In genomic region chr14:54258131-54258670, GRCm38 (mm10) we compare ENCODE assay signal across 11 mouse cellular contexts. TPM values are rescaled to one million over a fixed set of nuclear protein-coding genes. Genes with fewer than 3 reads are reported as not detected.
DNase-seq lines count a peak whose midpoint lies in the region; ATAC-seq and TF ChIP-seq lines count a peak whose summit lies in the region.
"Had no signal": no experiment of that assay in that cellular context is flagged by ENCODE, and none has a peak within 500 bp of the region (broad histone marks: within the 10 kb centered on the region; RNA-seq: fewer than 3 reads in every experiment).

No protein-coding gene starts in this region.

- no peak overlapping the region for H3K9ac ChIP-seq in lung, embryonic 14.5 days
- no peak overlapping the region for H3K9ac ChIP-seq in intestine, postnatal 0 days (ENCODE audit: low read depth, low read length)
- H3K9ac ChIP-seq in neural tube, embryonic 15.5 days (replicated peaks), result no peak overlapping the region

- TF ChIP-seq CTCF in lung, embryonic 14.5 days (IDR thresholded peaks at IDR 0.05; ENCODE audit: low read depth), result no peak
- no peak for TF ChIP-seq CTCF in intestine, postnatal 0 days (IDR thresholded peaks at IDR 0.05; ENCODE audit: low read depth)

- H3K9me3 ChIP-seq in lung, embryonic 14.5 days (ENCODE audit: low read depth, low read length), result no peaks in the 10 kb centered on the region
- H3K9me3 ChIP-seq in intestine, postnatal 0 days (ENCODE audit: control insufficient read depth), result no peaks in the 10 kb centered on the region
- no peaks in the 10 kb centered on the region for H3K9me3 ChIP-seq in neural tube, embryonic 15.5 days (replicated peaks)

- H3K4me2 ChIP-seq in lung, embryonic 14.5 days, result peak overlapping the region; percentile 70
- peak overlapping the region; percentile 83 for H3K4me2 ChIP-seq in intestine, postnatal 0 days (replicated peaks; ENCODE audit: low read depth)
- H3K4me2 ChIP-seq in neural tube, embryonic 15.5 days, result peak overlapping the region; percentile 85

- WGBS in lung, embryonic 14.5 days, result 43% methylated on average over 7 of the region's 7 CpGs
- WGBS in intestine, postnatal 0 days, result 49% methylated on average over 7 of the region's 7 CpGs
- WGBS in neural tube, embryonic 15.5 days, result 71% methylated on average over 7 of the region's 7 CpGs

- no peaks in the 10 kb centered on the region for H3K27me3 ChIP-seq in lung, embryonic 14.5 days (ENCODE audit: insufficient read depth, low read length)
- H3K27me3 ChIP-seq in intestine, postnatal 0 days (replicated peaks; ENCODE audit: control insufficient read depth, insufficient read depth, low read length), result no peaks in the 10 kb centered on the region
- H3K27me3 ChIP-seq in neural tube, embryonic 15.5 days (replicated peaks), result no peaks in the 10 kb centered on the region

- ATAC-seq in lung, embryonic 14.5 days (ENCODE audit: insufficient read depth), result no peak
- no peak for ATAC-seq in intestine, postnatal 0 days
- ATAC-seq in neural tube, embryonic 15.5 days (ENCODE audit: low FRiP score), result no peak

- DNase-seq in adrenal gland, adult 2 months, result peak; percentile 10
- DNase-seq in adrenal gland, postnatal 14 days, result no peak
- DNase-seq in lung, embryonic 14.5 days, result no peak
- no peak for DNase-seq in lung, postnatal 36 days
- no peak for DNase-seq in frontal cortex, postnatal 10 days (ENCODE audit: low spot score in 2 of 2)
- DNase-seq in left cerebral cortex, postnatal 10 days (ENCODE audit: extremely low spot score in 1 of 2, low spot score in 2 of 2), result no peak

- H3K27ac ChIP-seq in lung, embryonic 14.5 days (ENCODE audit: low read depth), result no peak overlapping the region
- no peak overlapping the region for H3K27ac ChIP-seq in intestine, postnatal 0 days (ENCODE audit: low read depth, low read length)
- H3K27ac ChIP-seq in neural tube, embryonic 15.5 days (replicated peaks), result no peak overlapping the region
- H3K27ac ChIP-seq: left cerebral cortex, adult 2 months had no signal

- H3K4me3 ChIP-seq in lung, embryonic 14.5 days (ENCODE audit: low read depth, low read length), result no peak overlapping the region
- peak overlapping the region; percentile 66 for H3K4me3 ChIP-seq in intestine, postnatal 0 days (ENCODE audit: low read depth, low read length)
- no peak overlapping the region; the same call in 1 of the 2 replicates for H3K4me3 ChIP-seq in neural tube, embryonic 15.5 days (replicated peaks)

- intact Hi-C loops in left cerebral cortex, postnatal 10 days (cut with DNase I), result no loop called here

- 0 out of 2 replicates have a peak, but pooled peaks cover 5% of the 10 kb centered on the region for H3K36me3 ChIP-seq in lung, embryonic 14.5 days (ENCODE audit: insufficient read depth)
- peaks cover 9% of the 10 kb centered on the region for H3K36me3 ChIP-seq in intestine, postnatal 0 days (ENCODE audit: control insufficient read depth, insufficient read depth)
- H3K36me3 ChIP-seq in neural tube, embryonic 15.5 days, result peaks cover 8% of the 10 kb centered on the region; the same call in 1 of the 2 replicates

- H3K4me1 ChIP-seq in lung, embryonic 14.5 days (ENCODE audit: insufficient read depth), result no peaks in the 10 kb centered on the region
- H3K4me1 ChIP-seq in intestine, postnatal 0 days (replicated peaks; ENCODE audit: control insufficient read depth, insufficient read depth, low read length), result no peaks in the 10 kb centered on the region
- peaks cover 33% of the 10 kb centered on the region for H3K4me1 ChIP-seq in neural tube, embryonic 15.5 days

RNA-seq across cellular contexts. Expression of gene Abhd4, which starts 4.2 kb away (rescaled TPM):
- 100 to 1,000 TPM; 490 to 694 TPM for total RNA-seq in adrenal gland, adult 2 months (2021)
- polyA plus RNA-seq in adrenal gland, adult 2 months (2012; rRNA removed), result 397 and 541 TPM in 2 replicates
- total RNA-seq in adrenal gland, postnatal 14 days (2021), result 297 and 309 TPM in 2 replicates
- polyA plus RNA-seq in lung, embryonic 14.5 days (2014; fragmentation: Nextera tagmentation; extraction: Ambion mirVana), result 42.1 and 49.1 TPM in 2 replicates
- 38.3 and 38.4 TPM in 2 replicates for polyA plus RNA-seq in intestine, postnatal 0 days (2015; fragmentation: Nextera tagmentation; extraction: Ambion mirVana)
- 54.0 and 58.6 TPM in 2 replicates for polyA plus RNA-seq in neural tube, embryonic 15.5 days (2015; fragmentation: Nextera tagmentation; extraction: Ambion mirVana)
- total RNA-seq in left cerebral cortex, postnatal 10 days (2021), result 10 to 100 TPM; 43.7 to 48.0 TPM

RNA-seq across cellular contexts. Expression of gene Dad1, which starts 4.3 kb away (rescaled TPM):
- 100 to 1,000 TPM; 385 to 398 TPM for total RNA-seq in adrenal gland, adult 2 months (2021)
- 1,369 and 1,819 TPM in 2 replicates for polyA plus RNA-seq in adrenal gland, adult 2 months (2012; rRNA removed)
- total RNA-seq in adrenal gland, postnatal 14 days (2021), result 237 and 250 TPM in 2 replicates
- polyA plus RNA-seq in lung, embryonic 14.5 days (2014; fragmentation: Nextera tagmentation; extraction: Ambion mirVana), result 382 and 393 TPM in 2 replicates
- 484 and 492 TPM in 2 replicates for polyA plus RNA-seq in intestine, postnatal 0 days (2015; fragmentation: Nextera tagmentation; extraction: Ambion mirVana)
- polyA plus RNA-seq in neural tube, embryonic 15.5 days (2015; fragmentation: Nextera tagmentation; extraction: Ambion mirVana), result 414 and 416 TPM in 2 replicates
- total RNA-seq in left cerebral cortex, postnatal 10 days (2021), result 100 to 1,000 TPM; 121 to 126 TPM

RNA-seq across cellular contexts. Expression of gene Olfr49, which starts 26.5 kb away (rescaled TPM):
- total RNA-seq in adrenal gland, adult 2 months (2021), result not detected
- polyA plus RNA-seq in adrenal gland, adult 2 months (2012; rRNA removed), result 0.01 TPM in 1 of 2 replicates, not detected in the other
- total RNA-seq in adrenal gland, postnatal 14 days (2021), result not detected in 2 replicates
- not detected in 2 replicates for polyA plus RNA-seq in lung, embryonic 14.5 days (2014; fragmentation: Nextera tagmentation; extraction: Ambion mirVana)
- polyA plus RNA-seq in intestine, postnatal 0 days (2015; fragmentation: Nextera tagmentation; extraction: Ambion mirVana), result 0.14 TPM in 1 of 2 replicates, not detected in the other
- not detected in 2 replicates for polyA plus RNA-seq in neural tube, embryonic 15.5 days (2015; fragmentation: Nextera tagmentation; extraction: Ambion mirVana)
- total RNA-seq in left cerebral cortex, postnatal 10 days (2021), result not detected
- total RNA-seq: left cerebral cortex, adult 2 months had no signal
- polyA plus RNA-seq: gonadal fat pad, adult 2 months; neural tube, embryonic 14.5 days had no signal
